In the genomic region with DNA sequence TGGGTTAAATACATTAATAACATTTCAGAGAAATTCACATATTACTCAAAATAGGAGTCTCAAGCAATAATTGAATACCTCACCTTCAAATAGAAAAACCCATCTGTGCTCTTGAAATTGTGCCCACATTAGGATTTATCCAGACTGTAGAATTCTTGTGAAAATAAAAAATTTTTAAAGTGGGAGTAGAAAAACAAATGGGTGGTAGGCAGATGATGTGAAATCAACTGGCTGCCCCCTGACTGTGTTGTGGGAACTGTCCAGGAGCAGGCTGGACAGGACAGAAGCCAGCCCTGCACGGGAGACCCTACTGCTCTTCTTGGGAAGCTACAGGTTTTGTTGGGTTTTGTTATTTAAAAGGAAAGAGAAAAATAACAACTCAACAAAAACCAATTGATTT, we compare ENCODE assay signal across 11 mouse cellular contexts.
"Had no signal": no experiment of that assay in that cellular context is flagged by ENCODE, and none has a peak within 500 bp of the region (broad histone marks: within the 10 kb centered on the region; RNA-seq: fewer than 3 reads in every experiment).

No protein-coding gene starts in this region.

- H3K9ac ChIP-seq: liver, embryonic 12.5 days; lung, embryonic 15.5 days; midbrain, embryonic 13.5 days; neural tube, embryonic 15.5 days had no signal

- H3K4me3 ChIP-seq: liver, embryonic 12.5 days; lung, embryonic 15.5 days; midbrain, embryonic 13.5 days; myocyte; neural tube, embryonic 15.5 days had no signal

- H3K36me3 ChIP-seq: midbrain, embryonic 13.5 days; neural tube, embryonic 15.5 days had no signal

- H3K4me2 ChIP-seq: liver, embryonic 12.5 days; lung, embryonic 15.5 days; midbrain, embryonic 13.5 days; neural tube, embryonic 15.5 days had no signal

- DNase-seq: left cerebral cortex, postnatal 4 days; right cerebral cortex, adult 18-20 months; right cerebral cortex, postnatal 25 days; thymus, postnatal 4 days had no signal

- H3K27ac ChIP-seq: liver, embryonic 12.5 days; lung, embryonic 15.5 days; midbrain, embryonic 13.5 days; neural tube, embryonic 15.5 days; stomach, postnatal 0 days had no signal

- H3K9me3 ChIP-seq: liver, embryonic 12.5 days; lung, embryonic 15.5 days; midbrain, embryonic 13.5 days; neural tube, embryonic 15.5 days had no signal

- ATAC-seq: intestine, embryonic 16.5 days; liver, embryonic 12.5 days; midbrain, embryonic 13.5 days had no signal

- H3K27me3 ChIP-seq: lung, embryonic 15.5 days; midbrain, embryonic 13.5 days; neural tube, embryonic 15.5 days had no signal
